Mouse (Mus musculus) forebrain, embryonic 11.5 days (tissue): Measurements from ENCODE around the gene Ttc7b. TPM values are rescaled to one million over a fixed set of nuclear protein-coding genes. Genes with fewer than 3 reads are reported as not detected.
A peak's percentile ranks its signal among the peaks of the same experiment; 100 is the strongest.

Experiments used
- ATAC-seq: fragments of 200-750 bp; cut with Nextera tagmentation; replicated peaks from 2 replicates; pipeline ENCODE4 v1.8.0; 2017; ENCODE audit warnings: moderate TSS enrichment; ENCODE audit not compliant: low FRiP score
- DNase-seq: peaks from one replicate; pipeline ENCODE4 v3.0.0-alpha.2; 2017; ENCODE audit warnings: low spot score
- H3K27ac ChIP-seq: fragments of 300-500 bp; sonication (generic); 2 replicates; pipeline ENCODE4 v1.5.1; 2014; ENCODE audit warnings: low read depth, low read length
- H3K27me3 ChIP-seq: fragments of 300-500 bp; sonication (generic); 2 replicates; pipeline ENCODE4 v1.6.1; 2014; ENCODE audit warnings: mild to moderate bottlenecking, low read length, mixed read lengths; ENCODE audit not compliant: control insufficient read depth, insufficient read depth
- H3K36me3 ChIP-seq: fragments of 300-500 bp; sonication (generic); 2 replicates; pipeline ENCODE4 v1.6.1; 2014; ENCODE audit warnings: mild to moderate bottlenecking, low read length, moderate library complexity, mixed read lengths; ENCODE audit not compliant: control insufficient read depth, insufficient read depth
- H3K4me1 ChIP-seq: fragments of 300-500 bp; sonication (generic); replicated peaks from 2 replicates; pipeline ENCODE4 v1.6.1; 2014; ENCODE audit warnings: low read length, mixed read lengths; ENCODE audit not compliant: control insufficient read depth, insufficient read depth
- H3K4me2 ChIP-seq: fragments of 300-500 bp; sonication (generic); 2 replicates; pipeline ENCODE4 v1.6.1; 2014; ENCODE audit warnings: low read depth, mild to moderate bottlenecking, low read length, moderate library complexity, mixed read lengths; ENCODE audit not compliant: severe bottlenecking
- H3K4me3 ChIP-seq: fragments of 300-500 bp; sonication (generic); 2 replicates; pipeline ENCODE4 v1.5.1; 2014; ENCODE audit warnings: low read depth, low read length
- H3K9ac ChIP-seq: fragments of 300-500 bp; sonication (generic); 2 replicates; pipeline ENCODE4 v1.6.1; 2014; ENCODE audit warnings: low read length
- H3K9me3 ChIP-seq: fragments of 300-500 bp; sonication (generic); 2 replicates; pipeline ENCODE4 v1.6.1; 2016; ENCODE audit warnings: low read length, mixed read lengths; ENCODE audit not compliant: control insufficient read depth
- WGBS: fragments of 180-500 bp; shearing (Covaris S2); extraction: QIAGEN DNeasy Blood & Tissue Kit; methylation state at CpG from one replicate; pipeline ENCODE4 v1.1.7; 2014; 5-methylcytosine and 5-hydroxymethylcytosine counted together
- polyA plus RNA-seq: library from polyadenylated mRNA; unstranded; fragments of >200 nt; fragmentation: Nextera tagmentation; extraction: Ambion mirVana; gene quantifications from 2 replicates; pipeline ENCODE4 v1.2.1, GENCODE M21; 2014

The Ttc7b gene
- polyA plus RNA-seq, 1 experiment from 2014 or later, result 9.5 TPM

DNA sequence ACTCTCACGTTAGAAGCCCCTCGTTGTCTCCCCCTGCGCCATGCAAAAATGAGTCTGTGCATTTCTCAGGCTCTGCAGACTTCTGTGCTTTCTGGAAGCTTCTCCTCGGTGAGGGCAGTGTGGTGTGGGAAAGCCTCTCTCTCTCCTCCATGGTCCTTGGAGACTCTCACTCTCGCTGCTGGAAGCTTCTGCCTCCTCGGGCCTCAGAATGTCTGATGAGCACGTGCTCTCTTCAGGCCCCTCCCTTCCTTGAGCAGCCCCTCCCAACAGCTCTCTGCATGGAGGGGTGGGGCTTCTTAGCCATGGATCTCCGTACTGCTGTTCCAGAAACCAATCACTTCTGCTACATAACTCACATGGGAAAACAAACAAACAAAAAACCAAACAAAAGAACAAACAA lies 242.3 kb downstream of the Ttc7b start:
- H3K9me3 ChIP-seq, result no peaks in the 10 kb centered on the region
- DNase-seq, result no peak
- H3K9ac ChIP-seq, result no peak overlapping the region
- ATAC-seq, result no peak
- H3K4me1 ChIP-seq, result peaks cover 12% of the 10 kb centered on the region
- no peak overlapping the region for H3K27ac ChIP-seq
- WGBS, result 51% methylated on average over 8 of the region's 8 CpGs
- H3K4me3 ChIP-seq, result no peak overlapping the region
- H3K4me2 ChIP-seq, result no peak overlapping the region
- no peaks in the 10 kb centered on the region for H3K36me3 ChIP-seq
- no peaks in the 10 kb centered on the region for H3K27me3 ChIP-seq

- DNase-seq, result no peak
- Histone ChIP-seq H3K9ac (no peak overlapping the region), H3K4me2 (no peak overlapping the region), H3K9me3 (no peaks in the 10 kb centered on the region), H3K27me3 (no peaks in the 10 kb centered on the region), H3K4me1 (peaks cover 12% of the 10 kb centered on the region), H3K4me3 (no peak overlapping the region), H3K36me3 (no peaks in the 10 kb centered on the region), H3K27ac (no peak overlapping the region)
- ATAC-seq, result no peak
- WGBS, result 72% methylated on average over 3 of the region's 3 CpGs
Measured at GRCm38 (mm10) chr12:100277534-100277905, 243.1 kb downstream of the Ttc7b start.

GRCm38 (mm10) chr12:100276607-100277533 lies 243.8 kb downstream of the Ttc7b start:
- H3K4me2 ChIP-seq, result no peak overlapping the region
- H3K9me3 ChIP-seq, result no peaks in the 10 kb centered on the region
- H3K27me3 ChIP-seq, result no peaks in the 10 kb centered on the region
- no peak overlapping the region for H3K27ac ChIP-seq
- WGBS, result 64% methylated on average over 20 of the region's 20 CpGs
- DNase-seq (peak; percentile 66), ATAC-seq (peak; percentile 71)
- peak overlapping the region; percentile 9; the same call in 1 of the 2 replicates for H3K9ac ChIP-seq
- H3K36me3 ChIP-seq, result no peaks in the 10 kb centered on the region
- H3K4me1 ChIP-seq, result peaks cover 7% of the 10 kb centered on the region
- no peak overlapping the region for H3K4me3 ChIP-seq

DNA sequence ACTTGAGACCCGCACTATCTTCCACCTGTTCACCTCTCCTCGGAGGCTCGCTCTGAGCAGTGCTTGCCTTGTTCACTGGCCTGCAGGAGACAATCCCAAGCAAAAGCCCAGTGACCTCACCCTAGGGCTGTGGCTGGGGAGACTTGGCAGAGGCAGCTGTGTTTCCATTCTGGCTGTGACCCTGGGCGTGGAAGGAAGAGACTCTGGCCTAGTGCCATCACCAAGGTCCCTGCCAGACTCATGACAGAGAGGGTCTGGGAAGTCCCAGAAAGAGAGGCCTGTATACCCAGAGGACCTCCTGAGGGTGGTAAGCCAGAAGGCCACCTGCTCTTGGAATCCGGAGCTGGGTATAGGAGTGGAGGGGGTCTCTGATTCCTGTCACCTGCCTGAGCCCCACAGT lies 244.8 kb downstream of the Ttc7b start:
- Histone ChIP-seq H3K4me3 (no peak overlapping the region), H3K27me3 (no peaks in the 10 kb centered on the region), H3K9ac (no peak overlapping the region; the same call in 1 of the 2 replicates), H3K36me3 (no peaks in the 10 kb centered on the region), H3K4me2 (no peak overlapping the region), H3K9me3 (no peaks in the 10 kb centered on the region), H3K4me1 (peaks cover 5% of the 10 kb centered on the region; the same call in 1 of the 2 replicates), H3K27ac (no peak overlapping the region)
- DNase-seq, result no peak
- 88% methylated on average over 5 of the region's 5 CpGs for WGBS
- no peak for ATAC-seq

DNA sequence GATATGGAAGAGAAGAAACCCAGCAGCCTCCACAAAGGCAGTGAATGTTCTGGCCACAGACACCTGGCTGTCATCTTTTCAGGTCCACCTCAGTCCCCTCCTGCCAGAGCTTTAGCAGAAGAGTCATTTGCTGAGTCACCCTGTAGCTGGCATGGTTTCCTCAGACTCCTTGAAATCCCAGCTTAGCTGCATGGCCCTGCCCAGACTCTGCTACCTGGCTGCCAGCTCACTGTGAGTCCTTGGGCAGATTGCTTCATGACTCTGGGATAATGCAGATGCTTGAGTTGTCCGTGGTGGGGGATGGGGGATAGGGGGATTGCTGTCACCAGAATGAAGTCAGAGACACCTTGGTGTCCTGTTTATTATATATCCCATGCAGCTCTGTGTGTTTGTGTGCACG lies 247.6 kb downstream of the Ttc7b start:
- DNase-seq (no peak), ATAC-seq (no peak)
- peaks cover 5% of the 10 kb centered on the region; the same call in 1 of the 2 replicates for H3K4me1 ChIP-seq
- no peaks in the 10 kb centered on the region for H3K27me3 ChIP-seq
- no peak overlapping the region for H3K27ac ChIP-seq
- H3K9ac ChIP-seq, result no peak overlapping the region
- H3K4me2 ChIP-seq, result no peak overlapping the region
- no peaks in the 10 kb centered on the region for H3K36me3 ChIP-seq
- no peaks in the 10 kb centered on the region for H3K9me3 ChIP-seq
- 81% methylated on average over 2 of the region's 2 CpGs for WGBS
- no peak overlapping the region for H3K4me3 ChIP-seq

GRCm38 (mm10) chr12:100269967-100270662 lies 250.5 kb downstream of the Ttc7b start:
- 90% methylated on average over 9 of the region's 9 CpGs for WGBS
- no peaks in the 10 kb centered on the region for H3K27me3 ChIP-seq
- no peak for ATAC-seq

GRCm38 (mm10) chr12:100268011-100268410 lies 252.6 kb downstream of the Ttc7b start:
- Histone ChIP-seq H3K9me3 (no peaks in the 10 kb centered on the region), H3K27ac (no peak overlapping the region), H3K36me3 (no peaks in the 10 kb centered on the region), H3K4me3 (no peak overlapping the region), H3K9ac (no peak overlapping the region), H3K4me1 (0 out of 2 replicates have a peak, but pooled peaks cover 2% of the 10 kb centered on the region), H3K27me3 (no peaks in the 10 kb centered on the region), H3K4me2 (no peak overlapping the region)
- DNase-seq (peak; percentile 79), ATAC-seq (no peak)
- 21% methylated on average over 6 of the region's 6 CpGs for WGBS

More at GRCm38 (mm10) chr12:100269967-100270662, 250.5 kb downstream of the Ttc7b start:
- no peak overlapping the region for H3K27ac ChIP-seq
- no peaks in the 10 kb centered on the region for H3K9me3 ChIP-seq
- H3K4me1 ChIP-seq, result 0 out of 2 replicates have a peak, but pooled peaks cover 2% of the 10 kb centered on the region
- H3K9ac ChIP-seq, result no peak overlapping the region
- H3K36me3 ChIP-seq, result no peaks in the 10 kb centered on the region
- no peak overlapping the region for H3K4me2 ChIP-seq
- no peak overlapping the region for H3K4me3 ChIP-seq
- DNase-seq, result no peak

DNA sequence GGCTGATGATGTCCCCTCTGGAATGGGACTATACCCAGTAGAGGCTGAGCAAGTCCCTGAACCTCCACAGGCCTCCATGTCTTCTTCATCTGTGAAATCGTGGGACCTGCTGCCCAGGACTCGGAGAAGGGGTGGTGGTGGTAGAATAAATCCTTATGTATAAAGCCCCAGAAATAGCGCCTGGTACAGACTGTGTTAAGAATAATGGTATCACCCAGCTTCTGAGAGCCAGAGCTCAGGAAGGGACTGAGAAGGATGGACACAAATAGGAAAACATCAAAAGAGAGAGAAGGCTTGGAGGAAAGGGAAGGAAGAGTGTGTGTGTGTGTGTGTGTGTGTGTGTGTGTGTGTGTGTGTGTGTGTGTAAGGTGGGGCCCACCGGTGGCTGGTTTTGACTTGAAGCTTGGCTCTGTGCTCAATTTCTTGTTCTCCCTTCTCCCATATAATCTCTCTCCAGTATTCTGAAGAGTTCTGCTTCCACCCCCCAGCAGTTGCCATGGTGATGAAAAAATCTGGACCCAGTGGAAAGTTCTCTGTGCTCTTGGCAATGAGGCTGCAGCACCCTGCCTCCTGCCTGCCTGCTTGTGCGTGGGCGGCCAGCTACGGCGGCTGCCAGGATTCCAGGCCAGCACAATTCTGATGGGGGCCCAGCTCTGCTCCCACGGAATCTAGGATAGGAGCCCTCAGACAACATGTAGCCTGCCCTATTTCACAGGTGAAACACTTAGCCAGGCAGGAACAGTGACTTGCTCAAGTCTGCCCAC lies 254.9 kb downstream of the Ttc7b start:
- DNase-seq (no peak), ATAC-seq (no peak)
- H3K27me3 ChIP-seq, result no peaks in the 10 kb centered on the region
- H3K36me3 ChIP-seq, result no peaks in the 10 kb centered on the region
- no peak overlapping the region for H3K4me3 ChIP-seq
- H3K4me2 ChIP-seq, result no peak overlapping the region
- no peaks in the 10 kb centered on the region for H3K9me3 ChIP-seq
- H3K27ac ChIP-seq, result no peak overlapping the region
- 79% methylated on average over 9 of the region's 9 CpGs for WGBS
- 0 out of 2 replicates have a peak, but pooled peaks cover 2% of the 10 kb centered on the region for H3K4me1 ChIP-seq
- no peak overlapping the region for H3K9ac ChIP-seq
